Mouse (Mus musculus): ENCODE data around the gene Mrvi1.

- TF ChIP-seq CTCF (conservative IDR thresholded peaks at IDR 0.05; ENCODE audit: low read length) (no peak), POU5F1 (IDR thresholded peaks at IDR 0.05; ENCODE audit: borderline replicate concordance, low read length) (no peak), NANOG (IDR thresholded peaks at IDR 0.05; ENCODE audit: borderline replicate concordance, low read length) (no peak)
These were observed 141.9 kb downstream of the Mrvi1 start for GRCm38 (mm10) chr7:110840332-110840731.

Data from E14TG2a.4 (cell line).